Mouse (Mus musculus): ENCODE results near the gene Taok3. TPM values are rescaled to one million over a fixed set of nuclear protein-coding genes. Genes with fewer than 3 reads are reported as not detected.

Gene Taok3
- polyA plus RNA-seq, 1 experiment from 2014 or later = 32.1 TPM

GRCm38 (mm10) chr5:117305754-117306153 is 185.8 kb downstream of the Taok3 start:
- no peaks in the 10 kb centered on the region for H3K27me3 ChIP-seq (replicated peaks; ENCODE audit: control insufficient read depth, insufficient read depth, low read length)
- no peak overlapping the region for H3K4me3 ChIP-seq (ENCODE audit: low read depth, low read length)
- no peak overlapping the region for H3K27ac ChIP-seq (ENCODE audit: low read depth, low read length)
- H3K4me2 ChIP-seq (ENCODE audit: low read length) = no peak overlapping the region
- no peaks in the 10 kb centered on the region for H3K9me3 ChIP-seq (replicated peaks; ENCODE audit: control insufficient read depth, low read length)
- no peaks in the 10 kb centered on the region for H3K36me3 ChIP-seq (ENCODE audit: control insufficient read depth, insufficient read depth, low read length)
- 93% methylated on average over 5 of the region's 5 CpGs for WGBS
- DNase-seq (ENCODE audit: low spot score) (no peak), ATAC-seq (no peak)
- no peak overlapping the region for H3K9ac ChIP-seq (ENCODE audit: low read length)
- H3K4me1 ChIP-seq (ENCODE audit: control insufficient read depth, insufficient read depth, low read length) = no peaks in the 10 kb centered on the region

DNA sequence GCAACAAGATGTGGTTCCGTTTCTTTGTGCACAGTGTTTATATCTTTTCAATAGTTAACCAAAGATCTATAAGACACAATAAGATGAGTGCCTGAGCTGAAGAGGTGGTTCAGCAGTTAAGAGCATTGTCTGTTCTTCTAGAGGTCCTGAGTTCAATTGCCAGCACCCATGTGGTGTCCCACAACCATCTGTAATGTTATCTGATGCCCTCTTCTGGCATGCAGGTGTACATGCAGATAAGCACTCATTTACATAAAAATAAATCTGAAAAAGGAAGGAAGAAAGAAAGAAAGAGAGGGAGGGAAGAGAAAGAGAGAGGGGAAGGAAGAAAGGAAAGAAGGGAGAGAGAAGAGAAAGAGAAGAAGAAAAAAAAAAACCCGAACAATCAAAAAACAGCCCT is 186.9 kb downstream of the Taok3 start:
- Histone ChIP-seq H3K9me3 (replicated peaks; ENCODE audit: control insufficient read depth, low read length) (no peaks in the 10 kb centered on the region), H3K4me3 (ENCODE audit: low read depth, low read length) (no peak overlapping the region), H3K9ac (ENCODE audit: low read length) (no peak overlapping the region), H3K36me3 (ENCODE audit: control insufficient read depth, insufficient read depth, low read length) (no peaks in the 10 kb centered on the region), H3K27me3 (replicated peaks; ENCODE audit: control insufficient read depth, insufficient read depth, low read length) (no peaks in the 10 kb centered on the region), H3K27ac (ENCODE audit: low read depth, low read length) (no peak overlapping the region), H3K4me1 (ENCODE audit: control insufficient read depth, insufficient read depth, low read length) (no peaks in the 10 kb centered on the region), H3K4me2 (ENCODE audit: low read length) (no peak overlapping the region)
- WGBS = 96% methylated on average over 2 of the region's 2 CpGs
- ATAC-seq = no peak
- no peak for DNase-seq (ENCODE audit: low spot score)

DNA sequence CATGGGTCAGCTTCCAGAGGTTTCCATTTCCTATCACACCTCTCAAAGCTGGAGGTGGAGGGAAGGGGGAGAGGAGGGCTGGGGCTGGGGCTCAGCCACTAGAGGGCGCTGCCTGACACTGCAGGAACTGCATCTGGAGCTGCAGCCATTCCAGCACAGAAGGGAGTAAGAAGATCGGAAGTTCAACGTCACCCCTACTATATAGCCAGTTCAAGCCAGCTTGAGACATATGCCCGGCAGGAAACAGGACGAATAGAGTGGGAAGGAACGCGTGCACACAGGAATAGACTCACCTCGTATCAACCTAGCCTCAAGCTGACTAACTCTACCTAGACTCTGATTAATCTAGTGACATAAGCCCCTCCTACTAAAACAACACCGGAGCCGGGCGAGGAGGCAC is 187.8 kb downstream of the Taok3 start:
- 44% methylated on average over 11 of the region's 11 CpGs for WGBS
- Histone ChIP-seq H3K4me1 (ENCODE audit: control insufficient read depth, insufficient read depth, low read length) (no peaks in the 10 kb centered on the region), H3K36me3 (ENCODE audit: control insufficient read depth, insufficient read depth, low read length) (no peaks in the 10 kb centered on the region), H3K27me3 (replicated peaks; ENCODE audit: control insufficient read depth, insufficient read depth, low read length) (no peaks in the 10 kb centered on the region), H3K4me2 (ENCODE audit: low read length) (no peak overlapping the region), H3K9me3 (replicated peaks; ENCODE audit: control insufficient read depth, low read length) (no peaks in the 10 kb centered on the region), H3K9ac (ENCODE audit: low read length) (no peak overlapping the region), H3K4me3 (ENCODE audit: low read depth, low read length) (no peak overlapping the region), H3K27ac (ENCODE audit: low read depth, low read length) (no peak overlapping the region)
- peak; percentile 50 for DNase-seq (ENCODE audit: low spot score)
- no peak for ATAC-seq

DNA sequence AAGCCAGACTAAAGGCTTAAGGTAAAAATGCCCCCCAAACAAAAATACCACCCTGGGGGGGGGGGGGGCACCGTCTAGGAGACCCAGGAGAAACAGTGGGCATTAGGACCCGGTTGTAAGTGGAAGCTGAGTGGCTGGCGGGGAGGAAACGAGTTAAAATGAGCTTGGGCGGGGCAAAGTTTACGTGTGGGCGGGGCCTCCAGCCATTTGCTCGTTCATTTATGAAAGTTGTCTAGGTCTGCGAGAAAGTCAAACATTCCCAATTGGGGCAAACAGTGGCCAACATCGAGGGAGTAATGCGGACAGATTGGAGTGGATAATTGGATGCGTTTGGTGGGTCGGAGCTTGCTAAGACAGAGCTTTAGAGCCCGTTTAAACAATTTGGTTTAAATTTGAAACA is 193.5 kb downstream of the Taok3 start:
- H3K9me3 ChIP-seq (replicated peaks; ENCODE audit: control insufficient read depth, low read length) = no peaks in the 10 kb centered on the region
- DNase-seq (ENCODE audit: low spot score) (no peak), ATAC-seq (no peak)
- H3K27me3 ChIP-seq (replicated peaks; ENCODE audit: control insufficient read depth, insufficient read depth, low read length) = no peaks in the 10 kb centered on the region
- no peaks in the 10 kb centered on the region for H3K36me3 ChIP-seq (ENCODE audit: control insufficient read depth, insufficient read depth, low read length)
- WGBS = 26% methylated on average over 14 of the region's 14 CpGs
- H3K4me3 ChIP-seq (ENCODE audit: low read depth, low read length) = no peak overlapping the region
- H3K4me1 ChIP-seq (ENCODE audit: control insufficient read depth, insufficient read depth, low read length) = peaks cover 5% of the 10 kb centered on the region; the same call in 1 of the 2 replicates
- H3K27ac ChIP-seq (ENCODE audit: low read depth, low read length) = no peak overlapping the region
- H3K9ac ChIP-seq (ENCODE audit: low read length) = no peak overlapping the region
- peak overlapping the region; percentile 18; the same call in 1 of the 2 replicates for H3K4me2 ChIP-seq (ENCODE audit: low read length)

DNA sequence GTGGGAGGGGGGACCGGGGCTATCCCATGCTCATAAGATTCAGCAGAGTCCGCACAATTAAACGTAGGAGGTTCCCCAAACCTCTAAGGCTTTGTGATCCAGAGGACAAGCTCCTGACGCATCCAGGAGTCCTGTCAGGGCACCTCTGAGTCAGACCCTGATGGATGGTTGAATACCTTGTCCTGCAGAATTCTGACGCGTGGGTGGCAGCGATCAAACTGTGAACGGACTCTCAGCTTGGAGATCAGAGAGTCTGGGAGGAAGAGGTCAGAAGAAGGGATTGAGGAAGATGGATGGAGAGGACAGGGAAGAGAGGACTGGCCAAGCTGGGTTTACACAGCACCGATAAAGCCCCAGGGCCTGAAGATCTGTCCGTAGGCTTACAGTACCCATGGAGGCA is 194.0 kb downstream of the Taok3 start:
- WGBS = 46% methylated on average over 10 of the region's 10 CpGs

DNA sequence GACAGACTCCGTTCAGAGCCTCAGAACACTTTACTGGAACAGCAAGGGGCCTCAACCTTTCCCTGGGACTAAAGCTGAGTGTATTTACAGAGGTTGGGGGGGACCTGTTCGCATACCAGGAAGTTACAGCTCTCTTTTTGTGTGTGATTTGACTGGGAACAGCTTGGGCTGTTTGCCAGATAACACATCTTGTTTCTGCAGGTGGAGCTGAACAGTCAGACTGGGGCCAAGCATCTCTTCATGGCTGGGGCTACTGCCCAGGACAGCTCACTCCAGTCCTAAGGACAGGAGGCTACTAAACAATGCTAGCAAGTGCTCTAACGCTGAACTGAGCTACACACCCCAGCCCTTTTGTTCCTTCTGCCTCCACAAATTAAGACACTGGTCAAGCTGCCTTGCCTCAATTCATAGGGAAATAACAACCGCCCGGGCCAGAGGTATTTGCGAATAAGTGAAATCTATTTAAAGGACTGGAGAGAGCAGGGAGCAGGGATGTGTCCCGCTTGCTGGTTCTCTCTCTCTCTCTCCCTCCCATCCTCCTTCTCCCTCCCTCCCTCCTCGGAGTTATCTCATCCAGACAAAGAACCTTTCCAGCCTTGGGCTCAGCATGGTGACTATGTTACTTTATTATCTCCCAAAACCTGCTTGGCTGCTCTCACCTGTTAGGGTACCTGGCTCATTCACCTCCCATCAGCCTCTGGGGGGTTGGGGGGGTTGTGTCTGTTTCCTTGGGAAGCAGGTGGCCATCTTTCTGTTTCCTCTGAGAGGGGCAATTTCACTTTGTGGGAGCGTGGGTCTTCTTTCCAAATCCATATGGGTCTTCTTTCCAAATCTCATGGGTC is 194.9 kb downstream of the Taok3 start:
- DNase-seq (ENCODE audit: low spot score) (peak; percentile 32), ATAC-seq (no peak)
- no peaks in the 10 kb centered on the region for H3K9me3 ChIP-seq (replicated peaks; ENCODE audit: control insufficient read depth, low read length)
- no peak overlapping the region for H3K4me3 ChIP-seq (ENCODE audit: low read depth, low read length)
- peaks cover 9% of the 10 kb centered on the region for H3K4me1 ChIP-seq (ENCODE audit: control insufficient read depth, insufficient read depth, low read length)
- no peak overlapping the region for H3K4me2 ChIP-seq (ENCODE audit: low read length)
- WGBS = 14% methylated on average over 9 of the region's 9 CpGs
- no peaks in the 10 kb centered on the region for H3K36me3 ChIP-seq (ENCODE audit: control insufficient read depth, insufficient read depth, low read length)
- no peaks in the 10 kb centered on the region for H3K27me3 ChIP-seq (replicated peaks; ENCODE audit: control insufficient read depth, insufficient read depth, low read length)
- 0 out of 2 replicates have a peak overlapping the region, but pooled peaks have one; percentile 1 for H3K9ac ChIP-seq (ENCODE audit: low read length)
- no peak overlapping the region for H3K27ac ChIP-seq (ENCODE audit: low read depth, low read length)

More for the DNA sequence above, 194.0 kb downstream of the Taok3 start:
- no peaks in the 10 kb centered on the region for H3K36me3 ChIP-seq (ENCODE audit: control insufficient read depth, insufficient read depth, low read length)
- H3K4me1 ChIP-seq (ENCODE audit: control insufficient read depth, insufficient read depth, low read length) = peaks cover 5% of the 10 kb centered on the region; the same call in 1 of the 2 replicates
- no peak overlapping the region for H3K4me3 ChIP-seq (ENCODE audit: low read depth, low read length)
- no peak overlapping the region for H3K27ac ChIP-seq (ENCODE audit: low read depth, low read length)
- ATAC-seq (no peak), DNase-seq (ENCODE audit: low spot score) (no peak)
- no peak overlapping the region; the same call in 1 of the 2 replicates for H3K4me2 ChIP-seq (ENCODE audit: low read length)
- H3K9me3 ChIP-seq (replicated peaks; ENCODE audit: control insufficient read depth, low read length) = no peaks in the 10 kb centered on the region
- no peak overlapping the region for H3K9ac ChIP-seq (ENCODE audit: low read length)
- H3K27me3 ChIP-seq (replicated peaks; ENCODE audit: control insufficient read depth, insufficient read depth, low read length) = no peaks in the 10 kb centered on the region

GRCm38 (mm10) chr5:117318741-117319629 is 199.1 kb downstream of the Taok3 start, which contains the start of gene Vsig10:
Gene Vsig10 (plus strand): TSS chr5:117319083.
- peak; percentile 57 for DNase-seq (ENCODE audit: low spot score)
- peak within 1 kb of the TSS; percentile 68 for H3K4me3 ChIP-seq (ENCODE audit: low read depth, low read length)
- no peak within 1 kb of the TSS for H3K27ac ChIP-seq (ENCODE audit: low read depth, low read length)
- ATAC-seq = peak; percentile 88
- peak within 1 kb of the TSS; percentile 99 for H3K4me2 ChIP-seq (ENCODE audit: low read length)
- WGBS = under 1% methylated on average over 74 of the region's 81 CpGs
- H3K27me3 ChIP-seq (replicated peaks; ENCODE audit: control insufficient read depth, insufficient read depth, low read length) = no peaks in the 10 kb centered on the region
- peaks cover 10% of the 10 kb centered on the region for H3K4me1 ChIP-seq (ENCODE audit: control insufficient read depth, insufficient read depth, low read length)
- H3K36me3 ChIP-seq (ENCODE audit: control insufficient read depth, insufficient read depth, low read length) = no peaks in the 10 kb centered on the region
- H3K9ac ChIP-seq (ENCODE audit: low read length) = peak within 1 kb of the TSS; percentile 71
- H3K9me3 ChIP-seq (replicated peaks; ENCODE audit: control insufficient read depth, low read length) = no peaks in the 10 kb centered on the region

DNA sequence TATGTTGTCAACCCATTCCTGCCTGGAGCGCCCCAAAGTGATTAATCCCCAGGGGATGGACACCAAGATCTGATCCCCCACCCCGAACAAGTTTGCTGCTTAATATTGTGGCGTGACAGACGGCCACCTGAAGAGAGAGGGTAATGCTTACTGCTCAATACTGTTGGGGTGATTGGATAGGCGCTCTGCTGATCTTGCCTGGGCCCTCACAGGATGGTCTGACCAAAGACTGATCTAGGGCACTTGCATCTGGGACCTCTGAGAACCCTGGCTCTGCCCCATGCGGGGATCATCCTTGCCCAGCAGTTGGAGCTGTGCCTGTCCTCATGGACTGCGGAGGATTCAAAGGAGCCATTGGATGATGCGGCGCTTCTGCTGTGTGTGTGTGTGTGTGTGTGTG is 203.8 kb downstream of the Taok3 start:
- H3K9me3 ChIP-seq (replicated peaks; ENCODE audit: control insufficient read depth, low read length) = no peaks in the 10 kb centered on the region
- peaks cover 5% of the 10 kb centered on the region for H3K4me1 ChIP-seq (ENCODE audit: control insufficient read depth, insufficient read depth, low read length)
- 90% methylated on average over 9 of the region's 9 CpGs for WGBS
- H3K9ac ChIP-seq (ENCODE audit: low read length) = no peak overlapping the region
- no peak overlapping the region for H3K4me2 ChIP-seq (ENCODE audit: low read length)
- H3K36me3 ChIP-seq (ENCODE audit: control insufficient read depth, insufficient read depth, low read length) = no peaks in the 10 kb centered on the region
- no peak for DNase-seq (ENCODE audit: low spot score)
- no peak for ATAC-seq
- H3K27me3 ChIP-seq (replicated peaks; ENCODE audit: control insufficient read depth, insufficient read depth, low read length) = no peaks in the 10 kb centered on the region
- H3K4me3 ChIP-seq (ENCODE audit: low read depth, low read length) = no peak overlapping the region
- no peak overlapping the region for H3K27ac ChIP-seq (ENCODE audit: low read depth, low read length)

All from forebrain, embryonic 14.5 days (tissue).